Mouse (Mus musculus) mouse embryonic stem cell (cell line): Measurements from ENCODE around the gene Zfp507.

Experiments used
- in situ Hi-C, 2 experiments: fragments of 300-500 bp; cut with MboI; formaldehyde crosslinking; loops; 1 replicate in 1 of 2; 3 replicates in 1 of 2; pipeline ENCODE4 v1.14.3; 2019 to 2020; ENCODE audit warnings: low sequenced_read_pairs in 2 of 2, low pct_unique_long_range_greater_than_20kb in 1 of 2, mixed read lengths in 1 of 2; ENCODE audit not compliant: unreplicated experiment in 1 of 2

Zfp507 gene

DNA sequence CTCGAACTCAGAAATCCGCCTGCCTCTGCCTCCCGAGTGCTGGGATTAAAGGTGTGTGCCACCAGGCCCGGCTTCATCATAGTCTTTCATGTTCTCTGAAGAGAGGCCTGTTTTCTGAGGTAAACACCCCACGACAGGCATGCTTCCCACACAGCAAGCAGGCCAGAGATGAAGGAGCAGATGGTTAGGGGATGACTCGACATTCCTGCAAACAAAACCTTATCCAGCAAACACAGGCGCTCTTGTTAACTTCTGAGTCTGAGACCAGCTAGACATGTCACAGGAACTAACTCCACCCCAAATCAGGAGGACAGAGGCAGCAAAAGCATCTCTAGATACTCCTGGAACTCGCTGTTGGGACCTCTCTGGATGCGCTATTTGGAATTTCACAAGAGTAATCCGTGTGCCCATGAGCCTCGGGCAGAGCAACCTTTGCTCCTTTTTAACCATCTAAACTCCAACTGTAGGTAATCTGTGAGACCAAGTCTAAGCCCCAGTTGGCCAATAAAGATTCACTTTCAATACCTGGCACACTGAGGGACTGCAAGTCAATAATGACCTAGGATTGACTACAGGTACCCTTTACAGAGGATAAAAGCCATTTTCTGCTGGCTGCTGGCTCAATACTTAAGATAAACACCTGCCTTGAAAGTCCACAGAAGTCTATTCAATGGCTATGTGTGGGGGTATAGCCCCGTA, 10.5 kb downstream of the Zfp507 start:
- in situ Hi-C loops: no loop called here

DNA sequence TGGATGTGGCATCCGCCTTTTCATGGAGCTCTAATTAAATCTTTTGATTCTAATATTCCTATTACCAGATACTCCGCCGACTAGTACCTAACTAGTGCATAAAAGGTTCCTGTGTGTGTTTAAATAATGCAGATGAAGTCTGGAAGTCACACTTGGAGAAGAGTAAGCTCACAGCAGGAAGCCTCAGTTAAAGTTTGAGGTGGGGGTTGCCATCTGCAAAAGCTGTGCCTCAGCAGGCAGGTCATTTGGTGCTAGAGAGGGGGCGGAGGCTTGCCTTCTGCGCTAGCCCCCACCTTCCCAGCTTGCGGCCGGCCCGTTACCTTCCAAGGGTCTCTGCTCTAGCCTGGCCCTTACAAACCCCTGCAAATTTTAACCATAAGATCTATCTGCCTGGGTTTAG, 11.9 kb downstream of the Zfp507 start:
- in situ Hi-C loops: no loop called here

DNA sequence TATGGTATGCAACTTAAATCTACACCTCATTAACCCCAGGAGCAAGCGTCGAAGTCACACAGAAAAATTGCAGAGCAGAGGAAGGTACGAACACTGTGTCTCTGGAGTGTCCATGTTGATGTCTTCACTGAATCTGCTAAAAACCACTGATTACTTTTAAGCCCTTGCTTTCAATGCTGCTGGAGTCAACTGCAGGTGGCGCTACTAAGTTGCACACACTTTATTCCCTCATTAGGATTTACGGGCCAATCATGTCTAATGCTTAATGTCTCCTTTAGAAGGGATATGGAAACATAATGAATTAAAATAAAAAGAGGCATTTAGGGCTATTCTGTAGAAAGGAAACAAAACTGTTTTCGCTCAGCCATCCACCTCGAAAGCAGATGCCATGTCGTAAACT, 12.6 kb downstream of the Zfp507 start:
- in situ Hi-C loops: no loop called here

DNA sequence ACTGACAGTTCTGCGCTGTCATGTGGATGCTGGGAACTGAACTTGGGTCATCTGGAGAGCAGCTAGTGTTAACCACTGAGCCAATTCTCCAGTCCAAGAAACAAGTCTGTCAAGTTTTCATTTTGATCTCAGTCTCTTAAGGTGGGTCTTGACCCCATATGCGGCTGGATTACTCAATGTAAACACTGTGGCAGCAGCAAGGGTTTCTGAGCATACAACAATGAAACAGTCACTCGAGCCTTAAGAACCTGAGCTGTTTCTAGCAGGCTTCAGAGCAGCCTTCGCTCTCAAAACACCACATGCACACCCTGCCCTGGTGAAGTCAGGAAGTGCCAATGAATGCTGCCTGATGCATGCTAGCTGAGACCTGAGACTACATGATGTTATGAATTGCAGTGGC, 17.2 kb downstream of the Zfp507 start:
- in situ Hi-C loops: no loop called here

DNA sequence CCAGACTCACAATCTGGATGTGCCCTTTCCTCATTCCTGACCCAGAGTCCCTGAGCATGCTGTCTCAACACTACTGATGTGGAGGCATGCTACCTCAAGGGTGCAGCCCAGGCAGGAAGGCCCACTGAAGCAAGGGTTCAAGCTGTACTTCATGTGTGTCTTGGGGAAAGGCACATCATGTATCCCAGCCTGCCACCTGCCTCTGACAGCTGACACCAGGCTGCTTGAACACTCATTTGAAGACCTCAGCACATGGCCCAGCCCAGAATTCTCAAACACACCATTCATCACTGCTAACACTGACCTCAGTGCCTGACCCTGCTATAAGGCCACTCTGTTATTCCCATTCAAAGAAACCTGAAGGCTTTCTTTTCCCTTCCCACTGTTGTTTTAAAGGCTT, 20.6 kb downstream of the Zfp507 start:
- in situ Hi-C loops: no loop called here

DNA sequence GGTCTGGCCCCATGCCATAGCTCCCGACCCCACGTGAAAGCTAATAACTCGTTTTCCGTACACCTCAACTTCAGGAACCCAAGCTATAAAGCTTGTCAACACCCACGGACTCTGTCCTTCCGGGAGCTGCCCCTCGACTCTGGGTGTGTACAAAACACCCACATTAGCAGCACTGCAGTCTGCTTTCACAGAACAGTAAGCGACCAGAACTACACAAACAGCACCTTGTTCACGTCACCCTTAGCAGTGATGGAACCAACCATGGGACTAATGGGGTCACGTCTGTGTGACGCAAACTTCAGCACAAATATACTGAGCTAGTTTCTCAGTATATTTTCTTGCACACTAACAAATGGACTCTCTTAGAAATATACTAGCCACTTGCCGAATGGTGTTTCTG, 28.7 kb downstream of the Zfp507 start:
- in situ Hi-C loops: no loop called here

DNA sequence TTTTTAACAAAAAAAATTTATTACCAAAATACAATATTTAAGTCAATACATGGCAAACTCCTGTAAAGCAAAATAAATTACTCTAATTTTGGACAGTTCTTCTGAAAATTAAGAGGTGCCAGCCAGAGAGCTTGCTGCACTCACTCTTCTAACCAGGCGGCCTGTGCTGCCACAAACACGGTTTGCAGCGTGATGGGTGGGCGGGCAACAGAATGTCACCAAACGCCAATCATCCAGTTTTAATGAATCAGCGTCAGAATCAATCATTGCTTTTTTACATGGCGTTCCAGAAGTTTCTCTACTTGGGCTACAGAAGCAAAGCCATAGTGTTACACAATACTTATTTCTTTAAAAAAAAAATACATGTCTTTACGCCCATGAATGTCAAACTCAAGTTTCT, 30.5 kb downstream of the Zfp507 start:
- in situ Hi-C loops: no loop called here

DNA sequence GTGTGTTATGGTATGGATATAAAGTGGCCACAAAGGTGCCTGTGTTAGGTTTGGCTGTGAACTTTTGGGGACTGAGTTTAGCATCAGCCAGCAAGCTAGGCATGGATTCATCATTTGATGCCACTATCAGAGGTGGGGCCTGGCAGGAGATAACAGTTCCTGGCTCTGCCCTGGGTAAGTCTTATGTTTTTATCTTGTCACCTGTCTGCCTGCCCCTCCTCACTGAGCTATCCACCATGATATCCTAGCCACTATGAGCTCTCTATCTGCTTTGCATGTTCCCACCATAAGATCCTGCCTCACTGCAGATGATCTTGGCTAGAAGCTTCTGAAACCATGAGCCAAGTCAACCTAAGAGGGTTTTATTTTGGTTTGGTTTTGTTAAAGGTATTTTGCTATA, 31.7 kb downstream of the Zfp507 start:
- in situ Hi-C loops: no loop called here

DNA sequence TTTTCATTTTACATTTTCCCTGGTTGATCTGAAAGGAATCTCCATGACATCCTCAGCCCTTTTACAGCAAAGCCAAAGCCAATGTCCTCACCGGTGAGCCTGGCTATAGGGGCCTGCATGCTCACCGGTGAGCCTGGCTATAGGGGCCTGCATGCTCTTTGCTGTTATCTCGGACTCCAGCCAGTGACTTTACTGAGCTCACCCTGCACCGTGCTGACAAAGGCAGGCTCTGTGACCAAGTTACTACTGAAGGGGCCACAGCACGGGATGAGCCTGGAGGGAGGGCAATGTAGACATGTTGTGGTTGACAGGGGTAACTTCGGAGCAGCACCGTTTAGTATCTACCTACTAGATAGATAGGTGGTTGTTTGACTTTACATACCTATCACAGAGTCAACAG, 32.7 kb downstream of the Zfp507 start:
- in situ Hi-C loops: no loop called here

DNA sequence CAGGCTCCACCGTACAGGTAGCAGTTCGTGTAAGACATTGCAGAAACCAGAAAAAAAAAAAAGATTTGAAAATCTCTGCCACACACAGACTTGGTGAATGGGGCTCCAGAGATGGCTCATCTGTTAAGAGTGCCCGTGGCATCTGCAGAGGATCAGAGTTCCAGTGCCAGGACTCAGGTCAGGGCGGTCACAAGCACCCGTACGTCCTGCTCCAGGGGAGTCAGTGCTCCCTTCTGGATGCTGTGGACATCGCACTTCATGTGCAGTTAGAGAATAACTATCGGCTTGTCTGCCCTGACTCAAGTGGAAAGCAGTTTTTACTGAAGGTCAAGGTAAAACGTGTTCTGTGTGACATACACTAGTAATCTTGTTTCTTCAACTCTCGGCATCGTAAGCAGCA, 38.3 kb downstream of the Zfp507 start:
- in situ Hi-C loops: no loop called here

DNA sequence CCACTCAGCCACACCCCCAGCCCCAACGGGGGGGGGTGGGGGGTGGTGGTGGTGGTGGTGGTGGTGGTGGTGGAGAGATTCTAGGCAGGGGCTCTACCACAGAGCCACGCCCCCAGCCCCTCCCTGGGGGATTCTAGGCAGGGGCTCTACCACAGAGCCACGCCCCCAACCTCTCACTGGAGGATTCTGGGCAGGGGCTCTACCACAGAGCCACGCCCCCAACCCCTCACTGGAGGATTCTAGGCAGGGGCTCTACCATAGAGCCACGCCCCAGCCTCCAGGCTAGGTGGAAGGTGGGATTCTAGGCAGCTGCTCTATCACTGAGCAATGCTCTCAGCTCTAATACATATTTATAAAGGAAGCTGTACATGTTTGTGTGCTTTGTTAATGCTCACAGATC, 41.0 kb downstream of the Zfp507 start:
- in situ Hi-C loops: no loop called here

DNA sequence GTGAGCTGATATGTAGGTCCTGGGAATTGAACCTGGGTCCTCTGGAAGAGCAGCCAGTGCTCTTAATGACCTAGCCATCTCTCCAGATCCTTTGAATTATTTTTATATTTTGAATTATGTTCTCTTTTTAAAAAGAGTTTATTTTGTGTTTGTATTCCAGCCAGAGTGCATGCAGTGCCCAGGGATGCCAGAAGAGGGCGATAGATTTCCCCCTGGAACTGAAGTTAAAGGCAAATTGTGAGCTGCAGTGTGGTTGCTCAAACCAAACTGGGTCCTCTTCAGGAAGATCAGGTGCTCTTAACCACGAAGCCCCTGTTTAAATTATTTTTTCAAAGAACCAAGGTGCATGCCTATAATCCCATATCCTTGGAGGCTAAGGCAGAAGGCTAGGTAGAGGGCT, 43.2 kb downstream of the Zfp507 start:
- in situ Hi-C loops: loop anchor here in 1 of 2 experiments (5.0 kb wide), 1 partner anchor 93 kb away; no protein-coding TSS in a partner anchor

DNA sequence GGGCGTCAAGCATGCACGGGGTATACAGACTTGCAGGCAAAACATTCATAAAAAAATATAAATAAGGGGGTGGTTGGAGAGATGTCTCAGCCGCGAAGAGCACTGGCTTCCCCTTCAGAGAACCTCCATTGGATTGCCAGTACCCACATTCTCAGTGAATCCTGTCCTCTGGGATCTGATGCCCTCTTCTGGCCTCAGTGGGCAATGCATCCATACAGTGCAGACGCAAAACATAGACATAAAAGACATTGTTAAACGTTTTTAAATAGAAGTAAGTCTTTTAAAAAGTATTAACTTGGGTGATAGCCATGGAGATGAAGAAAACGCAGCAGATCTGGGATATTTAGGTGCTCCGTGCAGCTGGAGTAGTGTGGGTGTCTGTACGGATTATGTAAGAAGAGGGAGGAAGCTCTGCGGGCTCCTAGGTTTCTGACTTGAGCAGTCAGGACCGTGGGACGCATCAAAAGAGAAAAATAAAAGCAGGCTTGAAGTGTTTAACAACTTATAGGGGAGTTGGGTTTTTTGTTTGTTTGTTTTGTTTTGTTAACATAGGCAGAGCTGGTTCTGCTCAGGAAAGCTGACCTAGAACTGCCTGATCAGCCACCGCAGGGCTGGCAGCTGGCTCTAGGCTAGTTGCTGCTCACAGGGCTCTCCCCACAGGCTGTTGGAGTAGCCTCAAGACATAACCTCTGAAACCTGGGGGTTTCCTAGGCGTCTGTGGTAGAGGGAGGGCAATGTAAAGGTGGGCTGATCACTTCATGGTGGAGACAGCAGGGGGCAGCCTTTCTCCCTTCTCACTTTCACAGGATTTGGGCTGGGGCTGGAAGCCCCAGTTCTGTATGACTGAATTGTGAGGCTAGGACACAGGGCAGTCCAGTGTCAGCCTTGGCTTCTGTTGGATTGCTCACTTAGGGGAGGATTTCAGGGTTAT, 46.0 kb downstream of the Zfp507 start:
- in situ Hi-C loops: loop anchor here in 1 of 2 experiments (5.0 kb wide), 1 partner anchor 96 kb away; no protein-coding TSS in a partner anchor

DNA sequence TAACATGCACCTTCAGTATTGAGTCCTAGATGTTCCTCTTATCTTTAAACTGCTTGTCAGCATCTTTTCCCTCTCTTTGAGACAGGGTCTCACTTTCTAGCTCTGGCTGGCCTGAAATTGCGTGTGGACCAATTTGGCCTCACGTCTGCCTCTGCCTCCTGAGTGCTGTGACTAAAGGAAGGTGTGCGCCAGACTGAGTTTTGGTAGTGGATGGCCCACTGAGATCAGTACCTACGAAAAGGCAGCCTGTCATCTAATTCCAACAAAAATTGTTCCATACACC, 48.0 kb downstream of the Zfp507 start:
- in situ Hi-C loops: loop anchor here in 1 of 2 experiments (5.0 kb wide), 1 partner anchor 97 kb away; no protein-coding TSS in a partner anchor

DNA sequence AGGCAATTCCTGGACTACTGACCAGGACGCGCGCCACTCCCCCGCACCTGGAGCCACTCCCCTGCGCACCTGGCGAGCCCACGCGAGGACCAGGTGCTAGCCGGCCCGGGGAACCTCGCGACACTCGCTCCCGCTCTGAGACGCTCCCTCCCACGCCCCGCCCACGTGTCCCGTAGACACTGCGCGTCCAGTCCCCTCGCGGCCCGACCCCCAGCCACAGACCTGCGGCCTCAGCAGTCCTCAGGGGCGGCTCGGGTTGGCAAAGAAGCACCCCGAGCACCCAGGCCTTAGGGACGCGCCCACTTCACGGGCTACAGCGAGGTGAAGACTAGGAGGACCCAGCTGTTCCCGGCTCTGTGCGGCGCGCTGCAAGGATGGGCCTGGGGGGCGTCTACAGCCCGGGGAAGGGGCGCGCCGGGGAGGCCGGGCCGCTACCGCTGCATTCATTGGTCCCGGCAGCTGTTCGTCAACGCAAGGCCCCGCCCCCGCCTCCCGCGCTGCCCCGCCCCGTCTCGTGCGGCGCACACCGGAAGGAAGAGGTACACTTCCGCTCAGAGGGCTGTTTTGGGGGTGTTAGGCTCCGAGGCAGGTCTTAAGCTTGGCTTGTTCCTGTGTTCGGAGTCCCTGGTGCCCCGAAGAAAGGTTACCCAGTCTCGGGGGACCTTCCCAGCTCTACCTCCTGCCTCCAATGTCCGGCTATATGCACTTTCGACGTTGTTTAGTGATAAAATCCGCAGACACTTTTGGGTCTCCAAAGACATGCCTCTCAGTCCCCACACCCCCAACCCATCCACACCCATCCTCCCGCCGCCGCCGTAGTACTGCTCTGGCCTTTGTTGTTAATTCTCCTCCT, 48.5 kb downstream of the Zfp507 start, which contains the start of gene Dpy19l3:
Gene Dpy19l3, minus strand, starts transcription at position 422 of the 853 bp plus-strand sequence.
- in situ Hi-C loops: no loop called here

DNA sequence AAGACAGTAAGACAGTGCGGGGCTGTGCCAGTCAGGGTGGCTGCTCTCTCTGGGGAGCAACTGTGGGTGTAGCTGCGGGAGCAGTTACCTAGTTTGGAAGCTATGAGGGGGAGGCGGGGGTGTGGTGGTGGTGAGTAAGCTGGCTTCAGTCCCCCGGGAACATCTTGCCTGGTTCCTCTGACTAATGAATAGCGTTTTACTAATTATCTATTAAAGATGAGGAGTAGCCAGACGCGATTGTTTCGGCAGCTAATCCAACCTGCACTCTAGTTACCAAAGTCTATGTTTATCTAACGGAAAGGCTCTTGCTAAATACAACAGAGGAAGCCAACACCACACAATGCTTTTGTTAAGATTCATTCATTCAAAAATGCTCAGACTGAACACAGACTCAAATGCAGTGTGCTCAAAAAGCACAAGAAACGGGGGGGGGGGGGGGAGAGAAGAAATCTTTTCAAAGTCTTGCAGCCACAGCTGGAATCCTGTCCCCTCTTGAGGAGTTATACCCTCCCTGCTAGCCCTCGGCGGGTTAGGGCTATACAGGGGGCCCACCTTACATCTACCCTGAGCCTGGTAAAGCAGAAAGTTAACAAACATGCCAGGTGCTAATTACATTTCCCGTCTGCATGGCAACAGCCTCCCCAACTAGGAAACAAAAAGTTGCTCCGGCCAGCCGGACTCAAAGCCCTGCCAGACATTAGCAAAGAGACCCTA, 49.3 kb downstream of the Zfp507 start:
- in situ Hi-C loops: no loop called here

DNA sequence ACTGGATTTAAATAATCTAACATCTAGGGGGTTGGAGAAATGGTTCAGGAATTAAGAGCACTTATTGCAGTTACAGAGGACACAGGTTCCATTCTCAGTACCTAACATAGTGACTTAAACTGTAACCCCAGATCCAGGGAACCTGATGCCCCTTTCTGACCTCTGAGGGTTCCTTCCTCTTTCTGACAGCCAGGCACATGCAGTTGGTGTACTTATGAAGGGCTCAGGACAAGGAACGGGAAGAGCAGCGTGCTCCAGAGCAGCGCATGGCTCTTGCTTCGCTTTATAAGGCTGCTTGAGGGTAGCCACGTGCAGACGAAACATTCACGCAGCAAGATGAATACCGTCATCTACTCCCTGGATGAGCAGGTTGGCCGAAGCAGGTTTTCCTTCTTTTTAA, 51.9 kb downstream of the Zfp507 start:
- in situ Hi-C loops: no loop called here

DNA sequence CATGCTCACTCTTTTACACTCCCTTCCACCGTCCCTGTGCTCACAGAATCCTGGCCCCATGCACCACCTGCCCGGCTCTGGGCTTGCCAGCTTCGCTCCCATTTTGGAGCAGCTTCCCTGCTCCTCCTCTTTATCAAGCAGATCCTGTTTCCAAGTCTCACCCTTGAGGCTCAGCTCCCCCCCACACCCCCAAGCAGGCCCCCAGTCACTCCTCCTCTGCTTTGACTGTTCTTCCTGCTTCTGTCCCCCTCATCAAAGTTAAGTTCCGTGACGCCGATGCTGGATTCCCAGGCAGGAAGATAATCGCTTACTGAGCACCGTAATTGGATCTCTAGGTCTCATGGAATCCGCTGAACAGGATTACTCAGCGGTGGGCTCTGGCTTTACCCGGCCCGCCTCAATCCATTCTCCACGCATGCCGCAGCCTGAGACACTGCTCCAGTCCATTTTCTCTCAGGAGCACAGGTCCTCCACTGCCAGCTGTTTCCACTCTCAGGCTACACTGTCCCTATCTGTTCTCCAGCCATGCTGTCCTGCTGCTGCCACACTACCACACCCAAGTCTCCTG, 55.3 kb downstream of the Zfp507 start:
- in situ Hi-C loops: no loop called here
